Mouse (Mus musculus) heart, adult 9 months (tissue): ENCODE results near the gene Serpina10.
"Not testable (repeated sequence)": the region's sequence is repeated elsewhere in the genome, so short reads cannot be mapped to it uniquely, and the experiment has no call there.

Source experiments
- DNase-seq, 2 experiments: peaks; one replicate each; pipeline ENCODE4 v3.0.0; 2022; ENCODE audit warnings: low spot score in 2 of 2

The Serpina10 gene

GRCm38 (mm10) chr12:103631203-103631612, at the start of gene Serpina10:
Gene Serpina10, minus strand, starts transcription at chr12:103631444.
- no peak for DNase-seq

- not testable (repeated sequence) for DNase-seq
Measured at GRCm38 (mm10) chr12:103679853-103680252, 48.6 kb upstream of the Serpina10 start.

- no peak for DNase-seq
Measured at GRCm38 (mm10) chr12:103676039-103676438, 44.8 kb upstream of the Serpina10 start, which contains the start of gene Serpina16. Gene Serpina16, minus strand, starts transcription at chr12:103676139.

DNA sequence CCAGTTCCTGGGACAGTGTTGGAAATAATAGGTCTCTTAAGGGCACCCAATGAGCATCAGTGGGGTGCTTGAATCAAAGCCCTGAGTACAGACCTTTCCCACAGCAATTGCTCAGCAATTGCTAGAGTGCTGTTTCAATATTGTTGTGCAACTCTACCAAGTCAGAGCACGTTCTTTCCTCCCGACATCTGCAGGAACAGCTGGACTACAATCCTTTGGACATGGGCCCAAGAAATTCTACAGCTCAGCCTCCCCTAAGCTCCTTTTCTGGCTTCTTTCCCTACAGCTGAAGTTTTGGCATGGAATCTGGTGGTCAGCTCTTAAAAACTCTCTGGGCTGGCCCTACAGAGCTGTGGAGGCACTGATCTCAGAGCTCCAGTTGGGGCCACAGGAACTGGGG, 41.9 kb upstream of the Serpina10 start:
- DNase-seq, result peak; percentile 73 to 76

DNA sequence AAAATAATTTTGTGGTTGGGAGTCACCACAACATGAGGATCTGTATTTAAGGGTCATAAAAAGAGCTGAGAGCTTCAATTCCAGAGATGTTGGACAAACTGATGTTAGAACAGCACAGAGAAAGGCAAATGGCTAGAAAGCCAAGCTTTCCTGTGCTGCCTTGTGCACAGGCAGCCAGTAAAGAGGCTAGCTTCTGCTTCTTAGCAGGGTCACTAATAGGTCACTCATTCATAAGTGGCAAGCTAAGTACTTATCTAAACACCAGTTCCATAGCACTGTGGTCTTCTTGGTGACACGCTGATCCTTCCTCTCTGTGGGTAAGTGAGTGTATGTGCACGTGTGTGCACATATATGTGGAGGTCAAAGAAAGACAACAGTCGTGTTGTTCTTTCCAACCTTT, 40.2 kb upstream of the Serpina10 start:
- no peak for DNase-seq

DNA sequence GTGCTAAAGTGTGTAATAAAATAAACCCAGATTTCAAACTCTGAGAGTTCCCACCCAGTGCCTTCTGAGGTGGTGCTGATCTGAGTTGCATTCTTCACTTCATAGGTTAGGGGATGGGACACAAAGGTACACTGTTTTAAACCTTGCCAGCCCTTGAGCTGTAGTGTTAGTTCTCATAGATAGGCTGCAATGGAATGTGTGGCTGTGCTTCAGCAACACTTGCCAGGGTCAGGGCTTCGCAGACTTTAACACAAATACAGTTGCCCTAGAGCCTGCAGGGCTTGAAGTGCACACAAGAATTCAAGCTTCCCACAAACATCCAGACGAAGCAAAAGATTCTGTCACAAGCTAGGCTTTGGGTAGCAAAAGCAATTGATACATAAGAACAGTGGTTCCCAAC, 39.7 kb upstream of the Serpina10 start:
- no peak for DNase-seq

DNA sequence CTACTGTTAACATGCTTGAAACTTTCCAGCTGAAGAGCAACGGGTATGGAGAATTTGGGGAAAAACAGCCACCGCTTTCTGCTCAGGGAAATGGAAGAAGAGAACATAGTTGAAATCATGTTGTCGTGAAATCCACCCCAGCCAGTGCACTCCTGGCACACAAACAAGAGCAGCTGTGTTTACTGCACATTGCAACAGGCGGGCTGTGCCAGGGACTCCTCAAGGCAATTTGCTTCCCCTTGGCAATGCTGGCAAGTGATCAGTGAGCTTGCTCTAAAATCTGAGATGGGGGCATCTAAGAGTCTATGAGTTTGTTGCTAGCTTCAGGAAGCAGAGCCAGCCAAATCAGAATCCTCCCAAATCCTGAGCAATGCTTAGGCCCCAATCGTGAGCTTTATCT, 39.1 kb upstream of the Serpina10 start:
- DNase-seq, result no peak

DNA sequence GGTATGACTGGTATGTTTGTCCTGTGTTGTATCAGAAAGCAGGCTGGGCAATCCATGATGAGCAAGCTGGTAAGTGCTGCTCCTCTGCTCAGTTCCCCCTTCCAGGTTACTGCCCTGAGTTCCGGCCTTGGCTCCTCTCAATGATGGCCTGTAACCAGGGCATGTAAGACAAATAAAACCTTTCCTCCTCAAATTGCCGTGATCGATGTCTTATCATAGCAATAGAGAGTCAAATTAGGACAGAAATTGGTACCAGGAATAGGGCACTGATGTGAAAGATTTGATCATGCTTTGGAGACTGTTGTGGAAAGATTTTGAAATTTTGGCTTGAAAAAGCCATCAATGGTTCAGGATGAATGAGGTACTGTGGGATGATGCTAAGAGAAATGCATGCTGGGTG, 34.0 kb upstream of the Serpina10 start:
- DNase-seq, result no peak

GRCm38 (mm10) chr12:103662053-103662452, 30.8 kb upstream of the Serpina10 start:
- DNase-seq, result not testable (repeated sequence)

DNA sequence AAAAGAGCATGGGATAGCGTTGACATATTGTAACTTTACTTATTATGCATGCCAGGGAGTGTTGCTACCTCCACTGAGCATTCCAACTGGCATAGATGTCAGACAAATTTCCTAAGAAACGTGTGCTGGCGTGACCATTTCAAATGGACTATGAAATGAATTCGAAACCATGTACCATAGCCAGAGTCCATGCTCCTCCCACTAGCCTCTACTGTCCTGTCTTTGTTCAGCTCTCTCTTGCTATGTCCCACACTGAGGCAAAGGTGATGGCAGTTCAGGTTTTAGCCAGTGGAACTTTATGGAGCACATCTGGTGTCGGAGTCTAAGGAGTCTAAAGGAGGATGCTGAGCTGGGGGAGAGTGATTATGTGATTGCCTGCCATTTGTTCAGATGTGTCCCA, 28.8 kb upstream of the Serpina10 start:
- DNase-seq, result no peak

DNA sequence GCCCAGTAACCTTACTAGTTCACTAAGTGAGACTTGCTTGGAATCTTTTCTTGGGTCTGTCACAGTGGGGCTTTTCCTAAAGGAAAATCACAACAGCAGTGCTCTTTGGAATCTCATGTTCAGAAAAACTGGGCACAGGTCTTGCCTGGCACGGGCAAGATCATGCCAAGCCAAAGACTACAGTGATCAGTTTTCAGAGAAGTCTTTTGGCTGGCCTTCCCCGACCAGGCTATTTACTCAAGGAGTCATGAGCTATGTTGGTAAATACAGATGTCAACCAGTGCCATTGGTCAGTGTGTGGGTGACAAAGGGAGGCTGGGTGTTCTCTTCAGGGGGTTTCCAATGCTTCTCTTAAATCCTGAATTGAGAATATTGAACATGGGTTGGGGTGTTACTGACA, 27.9 kb upstream of the Serpina10 start:
- DNase-seq, result no peak

GRCm38 (mm10) chr12:103657991-103658390, 26.7 kb upstream of the Serpina10 start:
- no peak for DNase-seq

DNA sequence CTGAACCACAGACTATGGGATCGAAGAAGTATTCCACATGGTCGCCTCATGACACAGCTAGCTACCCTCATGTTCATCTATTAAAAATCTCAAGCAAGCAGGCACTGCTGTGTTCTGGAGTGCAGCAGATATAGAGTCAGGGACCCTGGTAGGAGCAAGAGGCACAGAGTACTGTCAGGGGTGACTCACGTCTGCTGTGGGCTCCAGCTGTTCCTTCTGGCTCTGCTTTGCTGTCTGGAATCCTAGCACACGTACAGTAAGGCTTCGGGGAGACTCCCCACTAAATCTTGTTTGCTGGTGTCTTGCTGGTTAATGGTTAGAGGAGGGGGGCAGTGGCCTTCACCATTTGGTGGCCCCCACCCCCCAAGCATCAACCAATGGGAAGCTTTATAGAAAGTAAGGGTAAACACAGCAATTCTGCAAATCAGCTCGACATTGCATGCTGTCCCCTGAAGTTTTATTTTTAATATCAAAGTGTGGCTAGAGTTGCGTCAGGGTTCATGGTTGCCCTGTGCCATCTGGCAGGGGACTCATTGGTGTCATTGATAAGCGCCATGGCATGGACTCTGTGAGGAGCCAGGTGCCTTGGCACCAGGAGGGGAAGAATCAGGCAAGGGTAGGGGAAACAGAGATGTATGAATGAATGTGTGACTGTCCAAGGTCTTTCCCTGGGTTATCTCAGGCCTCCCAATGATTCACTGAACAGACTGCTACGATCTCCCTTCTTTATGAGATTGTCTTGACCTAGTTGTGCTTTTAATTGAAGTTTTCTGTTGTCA, 25.8 kb upstream of the Serpina10 start, which contains the start of gene Serpina6:
TSS of gene Serpina6 (minus strand) at position 365 of the 779 bp plus-strand sequence.
- DNase-seq, result peak in 1 of 2 experiments; percentile 9

GRCm38 (mm10) chr12:103655123-103656044, 24.1 kb upstream of the Serpina10 start:
- DNase-seq, result no peak

DNA sequence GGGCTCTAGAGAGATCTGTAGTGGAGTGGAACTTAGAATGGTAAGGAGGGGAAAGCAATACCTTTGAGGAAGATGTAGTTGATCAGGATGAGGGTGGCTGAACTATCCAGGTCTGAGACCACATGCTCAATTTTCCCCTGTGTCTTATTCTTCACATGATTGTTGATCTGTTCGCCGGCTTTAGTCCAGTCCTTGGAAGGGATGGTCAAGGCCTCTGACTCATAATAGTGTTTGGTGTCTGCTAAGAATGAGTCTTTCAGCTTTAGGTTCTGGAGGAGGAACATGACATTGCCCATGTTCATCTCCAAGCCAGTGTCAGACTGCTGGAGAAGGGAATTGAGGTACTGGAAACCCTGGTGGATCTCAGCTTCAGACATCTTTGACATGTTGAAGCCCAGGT, 22.6 kb upstream of the Serpina10 start:
- no peak for DNase-seq

DNA sequence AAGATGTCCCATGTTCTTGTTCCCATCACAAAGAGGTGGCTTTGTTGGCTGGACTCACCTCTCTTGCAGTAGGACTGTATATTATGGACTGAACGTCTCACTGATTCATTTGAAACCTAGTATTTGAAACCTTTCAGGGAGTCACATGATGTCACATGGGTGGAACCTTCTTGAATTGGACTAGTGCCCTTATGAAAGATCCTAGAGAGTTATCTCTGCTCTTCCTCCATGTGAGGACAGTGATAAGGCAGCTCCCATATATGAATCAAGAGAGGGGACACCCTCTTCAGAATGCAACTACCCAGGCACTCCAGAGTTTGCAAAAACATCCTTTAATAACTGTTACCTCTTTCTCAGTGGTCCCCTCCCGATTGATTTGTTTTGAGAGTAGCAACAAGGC, 15.1 kb upstream of the Serpina10 start:
- DNase-seq, result no peak

- no peak for DNase-seq
Measured at GRCm38 (mm10) chr12:103644601-103645000, 13.4 kb upstream of the Serpina10 start.

GRCm38 (mm10) chr12:103643818-103644217, 12.6 kb upstream of the Serpina10 start:
- DNase-seq, result no peak

DNA sequence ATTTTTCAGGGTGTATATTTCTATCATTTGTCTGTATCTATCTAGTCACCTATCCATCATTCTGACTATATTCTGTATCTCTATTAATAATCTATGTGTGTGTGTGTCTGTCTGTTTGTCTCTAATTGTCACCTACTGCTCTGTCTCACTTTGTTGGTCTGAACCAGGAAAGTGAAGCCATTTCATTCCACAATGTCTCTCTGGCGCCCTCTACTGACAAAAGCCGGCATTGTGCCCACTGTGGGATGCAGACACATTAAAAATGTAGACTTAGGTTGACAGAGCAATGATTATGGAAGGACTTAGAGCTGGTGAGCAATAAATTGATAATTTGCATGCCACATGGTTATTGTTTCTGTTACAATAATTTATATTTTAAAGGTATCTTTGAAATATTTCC, 12.1 kb upstream of the Serpina10 start:
- DNase-seq, result peak in 1 of 2 experiments; percentile 41

DNA sequence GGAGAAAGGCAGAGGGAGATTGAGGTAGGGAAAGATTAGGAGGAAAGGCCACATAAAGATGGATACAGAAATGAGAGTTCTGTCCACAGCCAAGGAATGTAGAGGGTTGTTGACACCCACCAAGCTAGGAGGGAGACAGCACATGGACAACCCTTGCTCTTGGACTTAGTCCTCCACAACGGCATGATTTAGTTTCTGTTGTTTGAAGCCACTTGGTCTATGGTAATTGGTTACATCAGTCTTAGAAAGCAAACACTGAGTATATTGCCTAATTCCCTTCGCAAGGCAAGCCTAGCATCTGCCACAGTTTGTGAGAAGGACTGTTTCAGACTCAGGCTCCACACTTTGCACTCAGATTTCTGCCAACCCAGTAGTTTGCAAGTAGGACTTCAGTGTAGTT, 4.6 kb upstream of the Serpina10 start:
- DNase-seq, result no peak

DNA sequence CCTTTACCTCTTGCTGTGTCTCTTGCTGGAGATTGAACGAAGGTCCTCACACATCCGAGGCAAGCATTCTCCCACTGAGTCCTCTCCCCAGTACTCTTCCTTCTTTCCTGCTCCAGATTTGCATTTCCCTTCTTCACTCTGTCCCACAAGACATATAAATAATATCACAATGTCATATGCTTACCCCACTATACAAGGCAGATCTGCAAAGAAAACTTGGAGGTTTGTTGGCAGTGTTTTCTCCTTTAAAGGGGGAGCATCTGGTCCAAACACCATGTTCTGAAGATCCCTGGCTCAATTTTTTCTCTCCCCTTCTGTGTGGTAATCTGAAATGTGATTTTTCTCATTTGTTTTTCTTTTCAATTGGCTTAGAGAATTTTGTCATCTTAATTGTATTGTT, 3.2 kb upstream of the Serpina10 start:
- no peak for DNase-seq

GRCm38 (mm10) chr12:103616860-103617261, 14.4 kb downstream of the Serpina10 start:
- DNase-seq, result no peak

- DNase-seq, result no peak
Measured at GRCm38 (mm10) chr12:103615734-103616133, 15.5 kb downstream of the Serpina10 start.
